Mouse (Mus musculus) small intestine, adult 2 months (tissue): ENCODE results near the gene AC140267.1.

Experiments used
- CTCF ChIP-seq: fragments of 200-500 bp; IDR thresholded peaks from 2 replicates; pipeline ENCODE4 v1.5.1; 2012; ENCODE audit warnings: low read depth, mild to moderate bottlenecking, control low read depth, inconsistent platforms, low read length, moderate library complexity, mixed read lengths; ENCODE audit not compliant: insufficient replicate concordance, insufficient read length; ENCODE audit errors: extremely low read depth
- POLR2A ChIP-seq: fragments of 200-500 bp; IDR thresholded peaks from 2 replicates; pipeline ENCODE4 v1.6.1; 2012; ENCODE audit warnings: low read depth, mild to moderate bottlenecking, control low read depth, inconsistent platforms, low read length, moderate library complexity

DNA sequence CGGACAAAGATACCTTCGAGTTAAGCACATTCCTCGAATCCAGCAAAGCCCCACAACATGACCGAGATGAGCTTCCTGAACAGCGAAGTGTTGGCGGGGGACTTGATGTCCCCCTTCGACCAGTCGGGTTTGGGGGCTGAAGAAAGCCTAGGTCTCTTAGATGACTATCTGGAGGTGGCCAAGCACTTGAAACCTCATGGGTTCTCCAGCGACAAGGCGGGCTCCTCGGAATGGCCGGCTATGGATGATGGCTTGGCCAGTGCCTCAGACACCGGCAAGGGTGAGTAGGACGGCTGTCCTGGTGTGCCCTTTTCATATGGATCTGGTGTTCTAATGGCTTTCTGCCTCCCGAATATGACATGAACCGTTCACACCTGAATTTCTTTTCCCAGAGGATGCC lies 20.6 kb downstream of the AC140267.1 start:
- TF ChIP-seq CTCF: no peak
- TF ChIP-seq POLR2A: no peak
